Mouse (Mus musculus): ENCODE measurements around the gene Cstad. TPM values are rescaled to one million over a fixed set of nuclear protein-coding genes. Genes with fewer than 3 reads are reported as not detected.

Cstad gene
- polyA plus RNA-seq, 1 experiment, result 0.85 TPM

- no peak overlapping the region for H3K27ac ChIP-seq (ENCODE audit: insufficient read depth, low read length)
- no peak for DNase-seq (ENCODE audit: low read depth in 1 of 2, low spot score in 2 of 2)
- 53% methylated on average over 18 of the region's 18 CpGs for WGBS
- TF ChIP-seq POLR2A (IDR thresholded peaks at IDR 0.05; ENCODE audit: low read depth, low read length) (no peak), CTCF (IDR thresholded peaks at IDR 0.05; ENCODE audit: extremely low read depth, insufficient read depth, insufficient read length, insufficient replicate concordance) (no peak)
- no peaks in the 10 kb centered on the region for H3K36me3 ChIP-seq (ENCODE audit: control insufficient read depth, insufficient read depth, low read length)
- H3K4me3 ChIP-seq (ENCODE audit: extremely low read depth, insufficient read depth, insufficient read length), result no peak overlapping the region
- no peaks in the 10 kb centered on the region for H3K27me3 ChIP-seq (ENCODE audit: control insufficient read depth, insufficient read depth, low read length)
- H3K4me1 ChIP-seq (ENCODE audit: control insufficient read depth, insufficient read depth, insufficient read length), result no peaks in the 10 kb centered on the region
These were observed 18.7 kb downstream of the Cstad start for GRCm38 (mm10) chr2:30613574-30613973.

GRCm38 (mm10) chr2:30614151-30614923 is 19.5 kb downstream of the Cstad start:
- H3K36me3 ChIP-seq (ENCODE audit: control insufficient read depth, insufficient read depth, low read length), result no peaks in the 10 kb centered on the region
- H3K4me1 ChIP-seq (ENCODE audit: control insufficient read depth, insufficient read depth, insufficient read length), result no peaks in the 10 kb centered on the region
- TF ChIP-seq CTCF (IDR thresholded peaks at IDR 0.05; ENCODE audit: extremely low read depth, insufficient read depth, insufficient read length, insufficient replicate concordance) (no peak), POLR2A (IDR thresholded peaks at IDR 0.05; ENCODE audit: low read depth, low read length) (no peak)
- WGBS, result 91% methylated on average over 9 of the region's 9 CpGs
- no peak for DNase-seq (ENCODE audit: low read depth in 1 of 2, low spot score in 2 of 2)
- H3K27ac ChIP-seq (ENCODE audit: insufficient read depth, low read length), result no peak overlapping the region
- H3K27me3 ChIP-seq (ENCODE audit: control insufficient read depth, insufficient read depth, low read length), result no peaks in the 10 kb centered on the region
- H3K4me3 ChIP-seq (ENCODE audit: extremely low read depth, insufficient read depth, insufficient read length), result no peak overlapping the region

GRCm38 (mm10) chr2:30615869-30616268 is 21.0 kb downstream of the Cstad start:
- Histone ChIP-seq H3K4me3 (ENCODE audit: extremely low read depth, insufficient read depth, insufficient read length) (no peak overlapping the region), H3K27ac (ENCODE audit: insufficient read depth, low read length) (no peak overlapping the region), H3K27me3 (ENCODE audit: control insufficient read depth, insufficient read depth, low read length) (no peaks in the 10 kb centered on the region), H3K4me1 (ENCODE audit: control insufficient read depth, insufficient read depth, insufficient read length) (no peaks in the 10 kb centered on the region), H3K36me3 (ENCODE audit: control insufficient read depth, insufficient read depth, low read length) (no peaks in the 10 kb centered on the region)
- no peak for DNase-seq (ENCODE audit: low read depth in 1 of 2, low spot score in 2 of 2)
- TF ChIP-seq POLR2A (IDR thresholded peaks at IDR 0.05; ENCODE audit: low read depth, low read length) (no peak), CTCF (IDR thresholded peaks at IDR 0.05; ENCODE audit: extremely low read depth, insufficient read depth, insufficient read length, insufficient replicate concordance) (no peak)
- WGBS, result 94% methylated on average over 2 of the region's 2 CpGs

GRCm38 (mm10) chr2:30616464-30616863 is 21.6 kb downstream of the Cstad start:
- TF ChIP-seq CTCF (IDR thresholded peaks at IDR 0.05; ENCODE audit: extremely low read depth, insufficient read depth, insufficient read length, insufficient replicate concordance) (no peak), POLR2A (IDR thresholded peaks at IDR 0.05; ENCODE audit: low read depth, low read length) (no peak)
- 84% methylated on average over 6 of the region's 6 CpGs for WGBS

GRCm38 (mm10) chr2:30618487-30619248 is 23.8 kb downstream of the Cstad start:
- no peaks in the 10 kb centered on the region for H3K4me1 ChIP-seq (ENCODE audit: control insufficient read depth, insufficient read depth, insufficient read length)
- no peak for DNase-seq (ENCODE audit: low read depth in 1 of 2, low spot score in 2 of 2)
- no peaks in the 10 kb centered on the region for H3K36me3 ChIP-seq (ENCODE audit: control insufficient read depth, insufficient read depth, low read length)
- no peak overlapping the region for H3K27ac ChIP-seq (ENCODE audit: insufficient read depth, low read length)
- H3K4me3 ChIP-seq (ENCODE audit: extremely low read depth, insufficient read depth, insufficient read length), result no peak overlapping the region
- H3K27me3 ChIP-seq (ENCODE audit: control insufficient read depth, insufficient read depth, low read length), result no peaks in the 10 kb centered on the region
- WGBS, result 48% methylated on average over 6 of the region's 6 CpGs
- TF ChIP-seq POLR2A (IDR thresholded peaks at IDR 0.05; ENCODE audit: low read depth, low read length) (no peak), CTCF (IDR thresholded peaks at IDR 0.05; ENCODE audit: extremely low read depth, insufficient read depth, insufficient read length, insufficient replicate concordance) (no peak)

More at GRCm38 (mm10) chr2:30616464-30616863, 21.6 kb downstream of the Cstad start:
- Histone ChIP-seq H3K27ac (ENCODE audit: insufficient read depth, low read length) (no peak overlapping the region), H3K4me3 (ENCODE audit: extremely low read depth, insufficient read depth, insufficient read length) (no peak overlapping the region), H3K4me1 (ENCODE audit: control insufficient read depth, insufficient read depth, insufficient read length) (no peaks in the 10 kb centered on the region), H3K27me3 (ENCODE audit: control insufficient read depth, insufficient read depth, low read length) (no peaks in the 10 kb centered on the region), H3K36me3 (ENCODE audit: control insufficient read depth, insufficient read depth, low read length) (no peaks in the 10 kb centered on the region)
- no peak for DNase-seq (ENCODE audit: low read depth in 1 of 2, low spot score in 2 of 2)

GRCm38 (mm10) chr2:30623873-30624272 is 29.0 kb downstream of the Cstad start:
- peak in 1 of 2 experiments; percentile 29 for DNase-seq (ENCODE audit: low read depth in 1 of 2, low spot score in 2 of 2)
- no peaks in the 10 kb centered on the region; the same call in 1 of the 2 replicates for H3K4me1 ChIP-seq (ENCODE audit: control insufficient read depth, insufficient read depth, insufficient read length)
- no peak overlapping the region; the same call in 1 of the 2 replicates for H3K4me3 ChIP-seq (ENCODE audit: extremely low read depth, insufficient read depth, insufficient read length)
- no peak for TF ChIP-seq CTCF (IDR thresholded peaks at IDR 0.05; ENCODE audit: extremely low read depth, insufficient read depth, insufficient read length, insufficient replicate concordance)
- TF ChIP-seq POLR2A (IDR thresholded peaks at IDR 0.05; ENCODE audit: low read depth, low read length), result no peak
- H3K27ac ChIP-seq (ENCODE audit: insufficient read depth, low read length), result no peak overlapping the region
- no peaks in the 10 kb centered on the region for H3K36me3 ChIP-seq (ENCODE audit: control insufficient read depth, insufficient read depth, low read length)
- no peaks in the 10 kb centered on the region for H3K27me3 ChIP-seq (ENCODE audit: control insufficient read depth, insufficient read depth, low read length)
- WGBS, result 13% methylated on average over 10 of the region's 10 CpGs
